8 mouse cellular contexts compared by ENCODE assay signal in the genomic region with DNA sequence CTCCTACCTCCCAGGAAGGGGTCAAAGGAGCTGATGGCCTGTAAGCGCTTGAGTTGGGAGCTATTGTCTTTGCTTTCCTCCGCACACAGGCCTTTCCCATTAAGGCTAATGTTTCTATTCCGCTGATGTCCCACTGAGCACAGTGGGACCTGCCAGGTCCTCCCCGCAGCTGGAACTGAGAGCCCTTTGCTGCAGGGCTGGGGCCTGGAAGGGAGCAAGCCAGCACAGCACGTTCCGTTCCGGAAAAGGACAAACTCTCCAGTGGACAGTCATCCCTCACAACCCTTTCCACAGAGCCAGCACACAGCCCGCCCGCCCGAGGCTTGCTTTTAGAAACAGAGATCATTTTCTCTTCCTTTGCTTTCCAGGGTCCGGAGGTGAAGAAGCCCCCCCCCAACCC.
A peak's percentile ranks its signal among the peaks of the same experiment; 100 is the strongest.
DNase-seq lines count a peak whose midpoint lies in the region; ATAC-seq and TF ChIP-seq lines count a peak whose summit lies in the region.

No protein-coding gene starts in this region.

- peak; percentile 97 for TF ChIP-seq EP300 in heart, adult 2 months (IDR thresholded peaks at IDR 0.05; ENCODE audit: insufficient read depth, low read depth, low read length)
- TF ChIP-seq EP300 in liver, postnatal 0 days (IDR thresholded peaks at IDR 0.05; ENCODE audit: low read depth): peak; percentile 68; the same call in 1 of the 2 replicates

- no peaks in the 10 kb centered on the region for H3K79me2 ChIP-seq in heart, adult 2 months (replicated peaks; ENCODE audit: control insufficient read depth, insufficient read depth, low read length)

- peak overlapping the region; percentile 22; the same call in 1 of the 2 replicates for H3K4me2 ChIP-seq in intestine, postnatal 0 days (replicated peaks; ENCODE audit: low read depth)
- H3K4me2 ChIP-seq in liver, postnatal 0 days (ENCODE audit: low read depth, low read length): peak overlapping the region; percentile 26

- TF ChIP-seq CTCF in heart, adult 2 months (IDR thresholded peaks at IDR 0.05): no peak
- no peak for TF ChIP-seq CTCF in intestine, postnatal 0 days (IDR thresholded peaks at IDR 0.05; ENCODE audit: low read depth)
- no peak for TF ChIP-seq CTCF in liver, postnatal 0 days (IDR thresholded peaks at IDR 0.05; ENCODE audit: low read depth)

- H3K4me1 ChIP-seq in heart, adult 2 months (ENCODE audit: control insufficient read depth, insufficient read depth, low read length): peaks cover 10% of the 10 kb centered on the region
- H3K4me1 ChIP-seq in intestine, postnatal 0 days (replicated peaks; ENCODE audit: control insufficient read depth, insufficient read depth, low read length): no peaks in the 10 kb centered on the region
- H3K4me1 ChIP-seq in liver, postnatal 0 days (ENCODE audit: insufficient read depth): peaks cover 6% of the 10 kb centered on the region; the same call in 1 of the 2 replicates

- ATAC-seq in intestine, postnatal 0 days: no peak
- peak; percentile 77 for ATAC-seq in liver, postnatal 0 days
- ATAC-seq in megakaryocyte progenitor cell, adult 5-6 weeks (replicated peaks; ENCODE audit: poor library complexity): no peak

- peak overlapping the region; percentile 51 for H3K27ac ChIP-seq in heart, adult 2 months
- H3K27ac ChIP-seq in intestine, postnatal 0 days (ENCODE audit: low read depth, low read length): no peak overlapping the region
- H3K27ac ChIP-seq in liver, postnatal 0 days (ENCODE audit: low read depth): peak overlapping the region; percentile 92

- peak; percentile 22 to 23 for DNase-seq in cerebellum, adult 18-20 months
- DNase-seq in cerebellum, adult 11 months: no peak
- DNase-seq in embryo, embryonic 9.5 days (ENCODE audit: extremely low spot score): peak; percentile 39
- peak; percentile 81 to 88 for DNase-seq in heart, adult 2 months
- DNase-seq in liver, postnatal 0 days: peak; percentile 48
- DNase-seq in ovary, postnatal 10 days (ENCODE audit: low spot score): peak; percentile 21

- H3K9me3 ChIP-seq in intestine, postnatal 0 days (ENCODE audit: control insufficient read depth): no peaks in the 10 kb centered on the region
- H3K9me3 ChIP-seq in liver, postnatal 0 days (ENCODE audit: low read length): no peaks in the 10 kb centered on the region

- WGBS in heart, adult 2 months: 16% methylated on average over 11 of the region's 11 CpGs
- WGBS in intestine, postnatal 0 days: 26% methylated on average over 11 of the region's 11 CpGs
- WGBS in liver, postnatal 0 days (ENCODE audit: insufficient replicate concordance): 38% methylated on average over 11 of the region's 11 CpGs

- no peaks in the 10 kb centered on the region for H3K27me3 ChIP-seq in heart, adult 2 months (ENCODE audit: control insufficient read depth, insufficient read depth, low read length)
- H3K27me3 ChIP-seq in intestine, postnatal 0 days (replicated peaks; ENCODE audit: control insufficient read depth, insufficient read depth, low read length): no peaks in the 10 kb centered on the region
- no peaks in the 10 kb centered on the region for H3K27me3 ChIP-seq in liver, postnatal 0 days (ENCODE audit: insufficient read depth, low read length)

- no peak overlapping the region for H3K4me3 ChIP-seq in heart, adult 2 months
- H3K4me3 ChIP-seq in intestine, postnatal 0 days (ENCODE audit: low read depth, low read length): no peak overlapping the region
- no peak overlapping the region for H3K4me3 ChIP-seq in liver, postnatal 0 days (ENCODE audit: low read depth, low read length)

- peak; percentile 48; the same call in 1 of the 2 replicates for TF ChIP-seq POLR2A in heart, adult 2 months (IDR thresholded peaks at IDR 0.05; ENCODE audit: insufficient read depth, low read depth, low read length)

- intact Hi-C loops in heart, adult 2 months (cut with DNase I): no loop called here

- no peak overlapping the region for H3K9ac ChIP-seq in heart, adult 2 months (ENCODE audit: low read depth, low read length)
- no peak overlapping the region for H3K9ac ChIP-seq in intestine, postnatal 0 days (ENCODE audit: low read depth, low read length)
- H3K9ac ChIP-seq in liver, postnatal 0 days (replicated peaks): peak overlapping the region; percentile 30

- H3K36me3 ChIP-seq in heart, adult 2 months (ENCODE audit: control insufficient read depth, insufficient read depth, low read length): no peaks in the 10 kb centered on the region
- no peaks in the 10 kb centered on the region for H3K36me3 ChIP-seq in intestine, postnatal 0 days (ENCODE audit: control insufficient read depth, insufficient read depth)
- no peaks in the 10 kb centered on the region for H3K36me3 ChIP-seq in liver, postnatal 0 days (replicated peaks; ENCODE audit: insufficient read depth, low read length)
